Mouse (Mus musculus) forebrain, postnatal 0 days (tissue): Measurements from ENCODE around the gene Ivd. TPM values are rescaled to one million over a fixed set of nuclear protein-coding genes. Genes with fewer than 3 reads are reported as not detected.

Experiments
- ATAC-seq: fragments of 200-750 bp; cut with Nextera tagmentation; 2 replicates; pipeline ENCODE4 v1.8.0; 2017; ENCODE audit warnings: mild to moderate bottlenecking, moderate library complexity
- DNase-seq: peaks from one replicate; pipeline ENCODE4 v3.0.0-alpha.2; 2015
- H3K27ac ChIP-seq: fragments of 300-500 bp; sonication (generic); 2 replicates; pipeline ENCODE4 v1.5.1; 2014; ENCODE audit warnings: low read depth, mild to moderate bottlenecking, antibody characterized with exemption, low read length, moderate library complexity, mixed read lengths
- H3K27me3 ChIP-seq: fragments of 300-500 bp; sonication (generic); 2 replicates; pipeline ENCODE4 v1.6.1; 2014; ENCODE audit warnings: mild to moderate bottlenecking, low read length, mixed read lengths; ENCODE audit not compliant: insufficient read depth
- H3K36me3 ChIP-seq: fragments of 300-500 bp; sonication (generic); 2 replicates; pipeline ENCODE4 v1.6.1; 2014; ENCODE audit warnings: mild to moderate bottlenecking, moderate library complexity; ENCODE audit not compliant: insufficient read depth
- H3K4me1 ChIP-seq: fragments of 300-500 bp; sonication (generic); 2 replicates; pipeline ENCODE4 v1.6.1; 2014; ENCODE audit warnings: antibody characterized with exemption; ENCODE audit not compliant: insufficient read depth
- H3K4me2 ChIP-seq: fragments of 300-500 bp; sonication (generic); 2 replicates; pipeline ENCODE4 v1.6.1; 2014; ENCODE audit warnings: low read depth, mild to moderate bottlenecking, moderate library complexity
- H3K4me3 ChIP-seq: fragments of 300-500 bp; sonication (generic); 2 replicates; pipeline ENCODE4 v1.5.1; 2014; ENCODE audit warnings: low read depth, low read length, mixed read lengths
- H3K9ac ChIP-seq: fragments of 300-500 bp; sonication (generic); 2 replicates; pipeline ENCODE4 v1.6.1; 2014; ENCODE audit warnings: mild to moderate bottlenecking
- H3K9me3 ChIP-seq: fragments of 300-500 bp; sonication (generic); 2 replicates; pipeline ENCODE4 v1.6.1; 2016; ENCODE audit warnings: low read length
- CTCF ChIP-seq: sonication (generic); IDR thresholded peaks from 2 replicates; pipeline ENCODE4 v1.5.1; 2016; ENCODE audit warnings: antibody characterized with exemption, control low read depth, low read depth
- WGBS: fragments of 180-500 bp; shearing (Covaris S2); extraction: QIAGEN DNeasy Blood & Tissue Kit; methylation state at CpG from one replicate; pipeline ENCODE4 v1.1.7; 2014; 5-methylcytosine and 5-hydroxymethylcytosine counted together
- polyA plus RNA-seq: library from polyadenylated mRNA; unstranded; fragments of >200 nt; fragmentation: Nextera tagmentation; extraction: Ambion mirVana; gene quantifications from 2 replicates; pipeline ENCODE4 v1.2.1, GENCODE M21; 2015
- total RNA-seq: library from RNA; depleted of rRNA; stranded (reverse); fragments of >200 nt; gene quantifications from 2 replicates; pipeline ENCODE4 v1.2.3, GENCODE M21; 2014; rRNA removed

Ivd gene
- total RNA-seq: 49.0 and 50.5 TPM in 2 replicates
- 42.9 and 45.8 TPM in 2 replicates for polyA plus RNA-seq

DNA sequence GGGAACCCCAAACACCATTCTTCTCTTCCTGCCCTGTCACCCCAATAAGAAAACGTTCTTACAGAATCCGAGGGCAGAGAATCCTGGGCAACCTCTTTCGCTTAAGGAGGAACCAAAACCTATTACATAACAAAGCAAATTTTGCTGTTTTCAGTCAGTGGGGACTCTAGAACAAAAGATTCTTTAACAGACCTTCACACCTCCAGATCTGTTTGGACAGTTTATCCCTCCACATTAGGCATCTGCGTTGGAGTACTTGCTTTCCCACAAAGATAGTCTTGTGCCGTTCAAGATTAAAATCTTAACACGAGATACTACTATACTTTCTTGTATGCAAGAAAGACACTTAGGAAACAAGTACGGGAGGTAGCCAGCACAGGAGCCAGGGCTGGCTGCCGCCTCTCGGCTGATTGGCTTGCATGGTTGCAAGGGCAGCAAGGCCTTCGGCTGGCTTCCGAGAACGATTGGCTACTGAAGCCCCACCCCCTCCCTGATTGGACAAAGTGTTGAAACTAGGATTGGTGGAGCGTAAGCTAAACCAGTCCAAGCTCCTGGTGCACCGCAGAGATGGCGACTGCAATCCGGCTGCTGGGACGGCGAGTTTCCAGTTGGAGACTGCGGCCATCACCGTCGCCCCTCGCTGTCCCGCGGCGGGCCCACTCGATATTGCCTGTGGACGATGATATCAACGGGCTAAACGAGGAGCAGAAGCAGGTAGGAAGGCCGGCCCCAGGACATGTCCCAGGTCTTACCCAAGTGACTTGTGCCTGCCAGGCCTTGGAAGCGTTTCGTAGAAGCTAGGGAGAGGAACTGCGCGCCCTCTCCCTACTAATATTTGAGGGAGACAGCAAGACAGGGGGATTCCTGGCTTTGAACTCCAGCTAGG lies at the start of gene Ivd:
TSS of gene Ivd (plus strand) at position 501 of the 886 bp plus-strand sequence.
- Histone ChIP-seq H3K4me2 (peak within 1 kb of the TSS; percentile 79), H3K4me3 (peak within 1 kb of the TSS; percentile 50), H3K27ac (peak within 1 kb of the TSS; percentile 37; the same call in 1 of the 2 replicates), H3K27me3 (no peaks in the 10 kb centered on the region), H3K36me3 (no peaks in the 10 kb centered on the region), H3K9ac (peak within 1 kb of the TSS; percentile 62), H3K9me3 (no peaks in the 10 kb centered on the region), H3K4me1 (peaks cover 9% of the 10 kb centered on the region)
- peak; percentile 94 for DNase-seq
- WGBS: under 1% methylated on average over 34 of the region's 34 CpGs
- TF ChIP-seq CTCF: no peak
- peak; percentile 100 for ATAC-seq

DNA sequence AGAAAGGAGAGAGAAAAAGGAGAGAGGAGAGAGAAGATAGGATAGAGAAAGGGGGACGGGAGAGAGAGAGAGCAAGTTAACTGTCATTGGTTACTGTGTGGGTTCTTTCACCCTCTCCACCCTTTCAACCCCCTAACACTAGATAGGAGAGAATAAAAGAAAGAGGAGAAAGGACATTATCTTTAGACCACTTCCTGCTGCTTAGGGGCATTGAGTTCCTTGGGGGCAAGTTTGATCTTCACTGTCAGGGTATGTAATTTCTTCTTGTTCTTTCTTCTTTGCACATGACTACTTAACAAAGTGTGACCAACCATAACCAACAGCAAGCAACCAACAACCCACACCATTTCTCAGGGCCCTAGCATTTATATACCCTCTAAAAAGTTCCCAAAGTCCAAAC lies 49.0 kb upstream of the Ivd start:
- ATAC-seq (no peak), DNase-seq (no peak)
- no peak overlapping the region for H3K9ac ChIP-seq
- H3K4me1 ChIP-seq: no peaks in the 10 kb centered on the region
- H3K9me3 ChIP-seq: no peaks in the 10 kb centered on the region
- H3K4me3 ChIP-seq: no peak overlapping the region
- no peaks in the 10 kb centered on the region for H3K36me3 ChIP-seq
- WGBS: 74% methylated on average over 1 of the region's 1 CpGs
- no peak overlapping the region for H3K27ac ChIP-seq
- TF ChIP-seq CTCF: no peak
- H3K27me3 ChIP-seq: no peaks in the 10 kb centered on the region
- no peak overlapping the region for H3K4me2 ChIP-seq

- no peak; the same call in 1 of the 2 replicates for TF ChIP-seq CTCF
- Histone ChIP-seq H3K9me3 (no peaks in the 10 kb centered on the region), H3K4me3 (peak within 1 kb of the TSS; percentile 61), H3K36me3 (no peaks in the 10 kb centered on the region), H3K27me3 (no peaks in the 10 kb centered on the region), H3K9ac (peak within 1 kb of the TSS; percentile 43), H3K27ac (no peak within 1 kb of the TSS), H3K4me1 (no peaks in the 10 kb centered on the region), H3K4me2 (peak within 1 kb of the TSS; percentile 96)
- ATAC-seq (peak; percentile 99), DNase-seq (peak; percentile 90)
- WGBS: 1% methylated on average over 49 of the region's 49 CpGs
Observed at GRCm38 (mm10) chr2:118813981-118814836, 47.5 kb upstream of the Ivd start, which contains the start of gene Knstrn. Gene Knstrn (plus strand): TSS chr2:118814003.

- DNase-seq: no peak
- Histone ChIP-seq H3K27me3 (no peaks in the 10 kb centered on the region), H3K36me3 (no peaks in the 10 kb centered on the region), H3K4me1 (no peaks in the 10 kb centered on the region), H3K9ac (no peak overlapping the region), H3K9me3 (no peaks in the 10 kb centered on the region), H3K4me3 (no peak overlapping the region), H3K27ac (no peak overlapping the region), H3K4me2 (no peak overlapping the region)
- ATAC-seq: no peak
- TF ChIP-seq CTCF: no peak
- 95% methylated on average over 5 of the region's 5 CpGs for WGBS
Observed at GRCm38 (mm10) chr2:118822800-118823199, 39.0 kb upstream of the Ivd start.

GRCm38 (mm10) chr2:118824396-118824795 lies 37.4 kb upstream of the Ivd start:
- 94% methylated on average over 4 of the region's 4 CpGs for WGBS
- Histone ChIP-seq H3K4me1 (no peaks in the 10 kb centered on the region), H3K4me2 (no peak overlapping the region), H3K27ac (no peak overlapping the region), H3K27me3 (no peaks in the 10 kb centered on the region), H3K4me3 (no peak overlapping the region), H3K36me3 (no peaks in the 10 kb centered on the region), H3K9me3 (no peaks in the 10 kb centered on the region), H3K9ac (no peak overlapping the region)
- TF ChIP-seq CTCF: no peak
- DNase-seq: no peak
- no peak for ATAC-seq

DNA sequence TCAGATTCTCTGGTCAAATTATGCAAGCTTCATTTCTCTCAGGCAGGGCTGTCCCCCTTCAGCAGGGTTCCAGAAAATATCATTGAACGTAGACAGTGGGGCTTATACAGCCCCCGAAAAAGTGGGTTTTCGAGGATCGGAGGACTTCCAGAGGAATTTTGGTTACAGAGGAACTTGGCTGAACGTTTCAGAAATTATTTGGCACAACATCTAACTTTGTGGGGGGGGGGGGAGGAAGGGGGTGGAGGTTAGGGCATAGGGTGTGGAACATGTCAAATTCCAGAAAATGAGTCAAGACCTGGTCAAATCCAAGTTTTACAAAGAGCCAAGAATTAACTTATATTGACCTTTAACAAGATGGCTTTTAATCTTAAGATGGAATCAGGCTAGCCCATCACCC lies 32.7 kb upstream of the Ivd start:
- Histone ChIP-seq H3K4me2 (no peak overlapping the region), H3K27ac (no peak overlapping the region), H3K36me3 (0 out of 2 replicates have a peak, but pooled peaks cover 3% of the 10 kb centered on the region), H3K9ac (no peak overlapping the region), H3K4me3 (no peak overlapping the region), H3K4me1 (no peaks in the 10 kb centered on the region), H3K9me3 (no peaks in the 10 kb centered on the region), H3K27me3 (no peaks in the 10 kb centered on the region)
- ATAC-seq: no peak
- no peak for TF ChIP-seq CTCF
- no peak for DNase-seq
- 94% methylated on average over 5 of the region's 5 CpGs for WGBS

DNA sequence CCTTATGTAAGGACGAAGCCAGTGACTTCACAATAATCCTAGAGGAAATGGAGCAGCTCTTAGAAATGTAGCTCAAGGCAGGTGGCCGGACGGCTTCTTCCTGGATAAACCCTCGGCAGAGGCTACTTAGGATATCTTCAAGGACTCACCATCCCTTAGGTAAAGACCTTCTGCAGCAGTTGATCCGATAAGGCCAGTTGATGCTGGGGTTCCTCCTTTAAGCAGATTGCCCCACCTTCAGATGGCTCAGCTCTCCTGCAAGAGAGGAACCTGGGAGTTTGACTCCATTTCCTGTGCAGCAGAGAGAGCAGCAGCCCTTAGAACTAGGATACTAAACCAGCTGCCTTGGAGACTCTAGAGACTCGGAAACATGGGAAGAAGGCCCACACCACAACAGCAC lies 27.7 kb upstream of the Ivd start:
- Histone ChIP-seq H3K27ac (no peak overlapping the region), H3K9me3 (no peaks in the 10 kb centered on the region), H3K9ac (no peak overlapping the region), H3K4me1 (no peaks in the 10 kb centered on the region), H3K4me2 (no peak overlapping the region), H3K27me3 (no peaks in the 10 kb centered on the region), H3K4me3 (no peak overlapping the region), H3K36me3 (0 out of 2 replicates have a peak, but pooled peaks cover 3% of the 10 kb centered on the region)
- WGBS: 95% methylated on average over 6 of the region's 6 CpGs
- DNase-seq (no peak), ATAC-seq (no peak)
- no peak for TF ChIP-seq CTCF
